Mouse (Mus musculus): Measurements from ENCODE around the gene 1500011B03Rik. TPM values are rescaled to one million over a fixed set of nuclear protein-coding genes. Genes with fewer than 3 reads are reported as not detected.

1500011B03Rik gene
- polyA plus RNA-seq, 1 experiment, result 34.7 TPM

DNA sequence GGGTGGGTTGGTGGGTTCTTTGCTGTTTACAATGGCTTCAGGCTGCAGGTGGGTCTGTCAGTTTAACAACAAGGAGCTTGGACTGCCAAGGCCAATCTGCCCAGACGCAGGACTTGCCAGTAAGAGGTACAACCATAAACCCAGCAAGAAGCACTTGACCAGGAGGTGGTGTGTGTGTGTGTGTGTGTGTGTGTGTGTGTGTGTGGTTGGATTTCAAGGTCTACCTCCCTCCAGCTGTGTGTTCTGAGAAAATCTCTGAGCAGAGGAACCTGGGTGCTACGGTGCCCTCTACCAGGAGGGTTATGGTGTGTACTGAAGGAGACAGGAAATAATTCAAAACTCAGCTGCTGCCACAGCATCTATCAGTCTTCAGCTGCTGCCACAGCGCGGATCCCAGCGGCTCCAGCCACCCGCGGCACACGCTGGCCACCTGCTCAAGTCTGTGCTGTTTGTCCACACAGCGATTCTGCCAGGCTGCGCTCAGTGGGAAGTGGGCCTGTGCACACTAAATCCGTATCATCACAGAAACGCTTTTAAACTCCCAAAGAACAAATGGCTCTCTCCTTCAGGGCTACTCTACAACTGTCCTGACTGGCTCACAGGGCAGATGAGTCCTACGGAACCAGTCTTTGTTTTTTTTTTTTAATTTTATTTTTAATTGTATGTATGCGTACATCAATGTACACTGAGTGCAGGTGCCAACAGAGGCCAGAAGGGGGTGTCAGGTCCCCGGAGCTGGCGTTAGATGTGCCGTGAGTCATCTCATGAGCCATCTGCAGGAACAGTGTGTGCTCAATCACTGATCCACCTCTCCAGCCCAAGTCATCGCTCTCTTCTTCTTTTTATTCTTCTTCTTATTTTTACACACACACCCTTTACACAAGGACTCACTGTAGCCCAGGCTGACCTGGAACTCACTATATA, 58.2 kb downstream of the 1500011B03Rik start:
- DNase-seq, result no peak
- H3K27ac ChIP-seq (ENCODE audit: insufficient read depth, low read depth, low read length), result no peak overlapping the region
- no peak for TF ChIP-seq POLR2A (IDR thresholded peaks at IDR 0.05; ENCODE audit: low read depth, low read length)
- TF ChIP-seq CTCF (conservative IDR thresholded peaks at IDR 0.05; ENCODE audit: insufficient read depth, insufficient read length, low read depth, low read length), result 0 out of 2 replicates have a peak, but pooled peaks have one; percentile 18
- H3K4me1 ChIP-seq (ENCODE audit: control insufficient read depth, insufficient read depth, low read length), result no peaks in the 10 kb centered on the region
- H3K27me3 ChIP-seq (replicated peaks; ENCODE audit: control insufficient read depth, insufficient read depth, low read length), result no peaks in the 10 kb centered on the region
- H3K4me3 ChIP-seq (ENCODE audit: insufficient read depth, low read depth, low read length), result no peak overlapping the region
- 85% methylated on average over 18 of the region's 18 CpGs for WGBS
- H3K36me3 ChIP-seq (ENCODE audit: control insufficient read depth, insufficient read depth, low read length), result no peaks in the 10 kb centered on the region; the same call in 1 of the 2 replicates

GRCm38 (mm10) chr5:114761980-114762379, 61.3 kb downstream of the 1500011B03Rik start:
- DNase-seq, result no peak
- TF ChIP-seq POLR2A (IDR thresholded peaks at IDR 0.05; ENCODE audit: low read depth, low read length) (no peak), CTCF (conservative IDR thresholded peaks at IDR 0.05; ENCODE audit: insufficient read depth, insufficient read length, low read depth, low read length) (no peak)
- 68% methylated on average over 8 of the region's 8 CpGs for WGBS
- H3K27ac ChIP-seq (ENCODE audit: insufficient read depth, low read depth, low read length), result no peak overlapping the region
- H3K4me3 ChIP-seq (ENCODE audit: insufficient read depth, low read depth, low read length), result no peak overlapping the region
- H3K36me3 ChIP-seq (ENCODE audit: control insufficient read depth, insufficient read depth, low read length), result no peaks in the 10 kb centered on the region; the same call in 1 of the 2 replicates
- H3K27me3 ChIP-seq (replicated peaks; ENCODE audit: control insufficient read depth, insufficient read depth, low read length), result no peaks in the 10 kb centered on the region
- H3K4me1 ChIP-seq (ENCODE audit: control insufficient read depth, insufficient read depth, low read length), result no peaks in the 10 kb centered on the region

GRCm38 (mm10) chr5:114759536-114760090, 63.7 kb downstream of the 1500011B03Rik start:
- no peak for DNase-seq
- Histone ChIP-seq H3K27me3 (replicated peaks; ENCODE audit: control insufficient read depth, insufficient read depth, low read length) (no peaks in the 10 kb centered on the region), H3K4me3 (ENCODE audit: insufficient read depth, low read depth, low read length) (no peak overlapping the region), H3K36me3 (ENCODE audit: control insufficient read depth, insufficient read depth, low read length) (peaks cover 2% of the 10 kb centered on the region; the same call in 1 of the 2 replicates), H3K4me1 (ENCODE audit: control insufficient read depth, insufficient read depth, low read length) (no peaks in the 10 kb centered on the region), H3K27ac (ENCODE audit: insufficient read depth, low read depth, low read length) (no peak overlapping the region)
- WGBS, result 92% methylated on average over 5 of the region's 5 CpGs
- TF ChIP-seq CTCF (conservative IDR thresholded peaks at IDR 0.05; ENCODE audit: insufficient read depth, insufficient read length, low read depth, low read length) (no peak), POLR2A (IDR thresholded peaks at IDR 0.05; ENCODE audit: low read depth, low read length) (no peak)

Other genes with a start within 250 kb of the 1500011B03Rik start
- 127 and 164 TPM in 2 replicates for gene Trpv4, start 165.0 kb downstream of the 1500011B03Rik start, polyA plus RNA-seq (2012; rRNA removed)
- 89.1 and 95.7 TPM in 2 replicates for gene Gltp, start 132.5 kb downstream of the 1500011B03Rik start, polyA plus RNA-seq (2012; rRNA removed)
- gene Tchp, start 115.7 kb downstream of the 1500011B03Rik start, polyA plus RNA-seq (2012; rRNA removed), result 11.4 and 12.1 TPM in 2 replicates
- 47.7 and 51.6 TPM in 2 replicates for gene Ankrd13a, start 48.8 kb downstream of the 1500011B03Rik start, polyA plus RNA-seq (2012; rRNA removed)
- 30.5 and 32.3 TPM in 2 replicates for gene Git2, start 48.0 kb downstream of the 1500011B03Rik start, polyA plus RNA-seq (2012; rRNA removed)
- not detected in 2 replicates for gene 4930519G04Rik, start 30.2 kb upstream of the 1500011B03Rik start, polyA plus RNA-seq (2012; rRNA removed)
- gene Gm9936, start 35.2 kb upstream of the 1500011B03Rik start, polyA plus RNA-seq (2012; rRNA removed), result not detected in 2 replicates
- 10.2 and 11.2 TPM in 2 replicates for gene Oasl2, start 73.5 kb upstream of the 1500011B03Rik start, polyA plus RNA-seq (2012; rRNA removed)
- gene Oasl1, start 99.8 kb upstream of the 1500011B03Rik start, polyA plus RNA-seq (2012; rRNA removed), result 4.3 and 5.7 TPM in 2 replicates
- gene 2210016L21Rik, start 118.7 kb upstream of the 1500011B03Rik start, polyA plus RNA-seq (2012; rRNA removed), result 23.5 and 26.1 TPM in 2 replicates
- gene Hnf1a, start 147.6 kb upstream of the 1500011B03Rik start, polyA plus RNA-seq (2012; rRNA removed), result 24.2 and 29.5 TPM in 2 replicates
- gene Sppl3, start 187.7 kb upstream of the 1500011B03Rik start, polyA plus RNA-seq (2012; rRNA removed), result 51.5 and 57.0 TPM in 2 replicates